Mouse (Mus musculus): Measurements from ENCODE around the gene Nmnat3. TPM values are rescaled to one million over a fixed set of nuclear protein-coding genes. Genes with fewer than 3 reads are reported as not detected.

Nmnat3 gene
- polyA plus RNA-seq, 1 experiment from 2014 or later = 4.2 TPM

- 89% methylated on average over 4 of the region's 4 CpGs for WGBS
- H3K9ac ChIP-seq (replicated peaks) = no peak overlapping the region
- H3K4me3 ChIP-seq (replicated peaks) = no peak overlapping the region
- no peaks in the 10 kb centered on the region for H3K4me1 ChIP-seq (replicated peaks)
- H3K4me2 ChIP-seq = no peak overlapping the region
- no peaks in the 10 kb centered on the region for H3K27me3 ChIP-seq
- no peak overlapping the region for H3K27ac ChIP-seq
- H3K9me3 ChIP-seq = no peaks in the 10 kb centered on the region
- 0 out of 2 replicates have a peak, but pooled peaks have one; percentile 26 for ATAC-seq (ENCODE audit: insufficient number of reproducible peaks, insufficient read depth, low FRiP score, low TSS enrichment, low read depth)
- no peaks in the 10 kb centered on the region for H3K36me3 ChIP-seq
Observed at GRCm38 (mm10) chr9:98437819-98438218, 150.6 kb downstream of the Nmnat3 start.

- H3K27me3 ChIP-seq = no peaks in the 10 kb centered on the region
- no peak overlapping the region for H3K27ac ChIP-seq
- no peak overlapping the region for H3K9ac ChIP-seq (replicated peaks)
- no peak for ATAC-seq (ENCODE audit: insufficient number of reproducible peaks, insufficient read depth, low FRiP score, low TSS enrichment, low read depth)
- no peak overlapping the region for H3K4me3 ChIP-seq (replicated peaks)
- no peaks in the 10 kb centered on the region for H3K9me3 ChIP-seq
- no peaks in the 10 kb centered on the region for H3K36me3 ChIP-seq
- H3K4me1 ChIP-seq (replicated peaks) = no peaks in the 10 kb centered on the region
- WGBS = 68% methylated on average over 3 of the region's 3 CpGs
- no peak overlapping the region for H3K4me2 ChIP-seq
Observed at GRCm38 (mm10) chr9:98439091-98439490, 151.9 kb downstream of the Nmnat3 start.

- no peak overlapping the region for H3K4me3 ChIP-seq (replicated peaks)
- H3K36me3 ChIP-seq = peaks cover 21% of the 10 kb centered on the region
- WGBS = 60% methylated on average over 5 of the region's 5 CpGs
- H3K27me3 ChIP-seq = no peaks in the 10 kb centered on the region
- no peak overlapping the region for H3K9ac ChIP-seq (replicated peaks)
- no peak overlapping the region for H3K27ac ChIP-seq
- no peaks in the 10 kb centered on the region for H3K4me1 ChIP-seq (replicated peaks)
- H3K4me2 ChIP-seq = no peak overlapping the region
- ATAC-seq (ENCODE audit: insufficient number of reproducible peaks, insufficient read depth, low FRiP score, low TSS enrichment, low read depth) = no peak
- H3K9me3 ChIP-seq = no peaks in the 10 kb centered on the region
Observed at GRCm38 (mm10) chr9:98442638-98443037, 155.4 kb downstream of the Nmnat3 start.

- no peaks in the 10 kb centered on the region for H3K9me3 ChIP-seq
- no peak overlapping the region for H3K4me3 ChIP-seq (replicated peaks)
- no peaks in the 10 kb centered on the region for H3K27me3 ChIP-seq
- no peak overlapping the region for H3K4me2 ChIP-seq
- 87% methylated on average over 9 of the region's 9 CpGs for WGBS
- H3K27ac ChIP-seq = no peak overlapping the region
- H3K36me3 ChIP-seq = peaks cover 21% of the 10 kb centered on the region
- ATAC-seq (ENCODE audit: insufficient number of reproducible peaks, insufficient read depth, low FRiP score, low TSS enrichment, low read depth) = no peak
- H3K9ac ChIP-seq (replicated peaks) = no peak overlapping the region
- H3K4me1 ChIP-seq (replicated peaks) = no peaks in the 10 kb centered on the region
Observed at GRCm38 (mm10) chr9:98445359-98446149, 158.3 kb downstream of the Nmnat3 start.

GRCm38 (mm10) chr9:98450976-98451375, 163.7 kb downstream of the Nmnat3 start:
- no peaks in the 10 kb centered on the region for H3K4me1 ChIP-seq (replicated peaks)
- H3K9me3 ChIP-seq = no peaks in the 10 kb centered on the region
- WGBS = 83% methylated on average over 1 of the region's 1 CpGs
- H3K4me2 ChIP-seq = no peak overlapping the region
- no peak overlapping the region for H3K27ac ChIP-seq
- H3K27me3 ChIP-seq = no peaks in the 10 kb centered on the region
- no peak overlapping the region for H3K4me3 ChIP-seq (replicated peaks)
- no peak overlapping the region for H3K9ac ChIP-seq (replicated peaks)
- no peak for ATAC-seq (ENCODE audit: insufficient number of reproducible peaks, insufficient read depth, low FRiP score, low TSS enrichment, low read depth)
- H3K36me3 ChIP-seq = peaks cover 9% of the 10 kb centered on the region

GRCm38 (mm10) chr9:98466709-98467108, 179.5 kb downstream of the Nmnat3 start:
- H3K9ac ChIP-seq (replicated peaks) = no peak overlapping the region
- no peaks in the 10 kb centered on the region for H3K27me3 ChIP-seq
- no peak for ATAC-seq (ENCODE audit: insufficient number of reproducible peaks, insufficient read depth, low FRiP score, low TSS enrichment, low read depth)
- no peak overlapping the region for H3K27ac ChIP-seq
- H3K9me3 ChIP-seq = no peaks in the 10 kb centered on the region
- WGBS = 64% methylated on average over 2 of the region's 2 CpGs
- H3K4me2 ChIP-seq = no peak overlapping the region
- H3K36me3 ChIP-seq = no peaks in the 10 kb centered on the region
- no peaks in the 10 kb centered on the region for H3K4me1 ChIP-seq (replicated peaks)
- H3K4me3 ChIP-seq (replicated peaks) = no peak overlapping the region

Other genes with a start within 250 kb of the Nmnat3 start
- gene Rbp1, start 135.5 kb downstream of the Nmnat3 start, polyA plus RNA-seq (2016; fragmentation: Nextera tagmentation; extraction: Ambion mirVana) = 34.9 and 35.0 TPM in 2 replicates
- gene Rbp2, start 198.7 kb downstream of the Nmnat3 start, polyA plus RNA-seq (2016; fragmentation: Nextera tagmentation; extraction: Ambion mirVana) = not detected in 2 replicates